Mouse (Mus musculus): ENCODE measurements around the gene Klhl5. TPM values are rescaled to one million over a fixed set of nuclear protein-coding genes. Genes with fewer than 3 reads are reported as not detected.

Klhl5 gene
- 14.5 and 17.1 TPM in 2 replicates for polyA plus RNA-seq (2016; fragmentation: Nextera tagmentation; extraction: Ambion mirVana)

GRCm38 (mm10) chr5:65106876-65107772 lies at the start of gene Klhl5:
Klhl5 (plus strand) TSS chr5:65107539.
- Histone ChIP-seq H3K4me3 (peak within 1 kb of the TSS; percentile 83), H3K36me3 (no peaks in the 10 kb centered on the region), H3K27me3 (ENCODE audit: low read depth, poor library complexity, severe bottlenecking) (no peaks in the 10 kb centered on the region), H3K9me3 (replicated peaks) (no peaks in the 10 kb centered on the region), H3K27ac (replicated peaks) (peak within 1 kb of the TSS; percentile 90), H3K4me1 (peaks cover 14% of the 10 kb centered on the region)
- DNase-seq (ENCODE audit: low spot score): peak; percentile 93
- WGBS: 5% methylated on average over 43 of the region's 56 CpGs

DNA sequence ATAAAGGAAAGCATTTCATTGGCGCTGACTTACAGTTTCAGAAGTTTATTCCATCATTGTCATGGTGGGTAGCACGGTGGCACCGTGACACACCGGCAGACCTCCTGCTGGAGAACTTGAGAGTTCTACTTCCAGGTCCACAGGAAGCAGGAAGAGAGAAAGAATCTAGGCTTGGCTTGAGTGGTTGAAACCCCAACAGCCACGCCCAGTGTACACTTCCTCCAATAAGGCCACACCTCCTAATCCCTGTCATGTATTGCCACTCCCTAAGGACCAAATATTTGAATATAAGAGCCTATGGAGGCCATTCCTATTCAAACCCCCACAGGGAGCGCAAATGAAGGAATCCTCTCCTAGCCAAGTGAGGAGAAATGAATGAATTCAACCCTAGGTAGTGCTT lies 49.7 kb upstream of the Klhl5 start:
- no peaks in the 10 kb centered on the region for H3K36me3 ChIP-seq
- no peak overlapping the region for H3K4me3 ChIP-seq
- 93% methylated on average over 6 of the region's 6 CpGs for WGBS
- no peak for DNase-seq (ENCODE audit: low spot score)
- no peaks in the 10 kb centered on the region for H3K9me3 ChIP-seq (replicated peaks)
- H3K27me3 ChIP-seq (ENCODE audit: low read depth, poor library complexity, severe bottlenecking): no peaks in the 10 kb centered on the region
- H3K4me1 ChIP-seq: no peaks in the 10 kb centered on the region
- H3K27ac ChIP-seq (replicated peaks): no peak overlapping the region

GRCm38 (mm10) chr5:65059806-65060205 lies 47.5 kb upstream of the Klhl5 start:
- H3K9me3 ChIP-seq (replicated peaks): no peaks in the 10 kb centered on the region
- H3K4me3 ChIP-seq: no peak overlapping the region
- no peaks in the 10 kb centered on the region for H3K27me3 ChIP-seq (ENCODE audit: low read depth, poor library complexity, severe bottlenecking)
- DNase-seq (ENCODE audit: low spot score): no peak
- no peak overlapping the region for H3K27ac ChIP-seq (replicated peaks)
- no peaks in the 10 kb centered on the region for H3K4me1 ChIP-seq
- 76% methylated on average over 2 of the region's 2 CpGs for WGBS
- H3K36me3 ChIP-seq: no peaks in the 10 kb centered on the region

- no peaks in the 10 kb centered on the region for H3K4me1 ChIP-seq
- H3K9me3 ChIP-seq (replicated peaks): no peaks in the 10 kb centered on the region
- no peaks in the 10 kb centered on the region for H3K27me3 ChIP-seq (ENCODE audit: low read depth, poor library complexity, severe bottlenecking)
- 92% methylated on average over 4 of the region's 4 CpGs for WGBS
- DNase-seq (ENCODE audit: low spot score): no peak
- H3K4me3 ChIP-seq: no peak overlapping the region
- no peaks in the 10 kb centered on the region for H3K36me3 ChIP-seq
- H3K27ac ChIP-seq (replicated peaks): no peak overlapping the region
Measured at GRCm38 (mm10) chr5:65062236-65062635, 45.1 kb upstream of the Klhl5 start.

- Histone ChIP-seq H3K4me3 (no peak overlapping the region), H3K4me1 (no peaks in the 10 kb centered on the region), H3K9me3 (replicated peaks) (no peaks in the 10 kb centered on the region), H3K36me3 (no peaks in the 10 kb centered on the region), H3K27me3 (ENCODE audit: low read depth, poor library complexity, severe bottlenecking) (no peaks in the 10 kb centered on the region), H3K27ac (replicated peaks) (no peak overlapping the region)
- DNase-seq (ENCODE audit: low spot score): no peak
- WGBS: 68% methylated on average over 2 of the region's 2 CpGs
Measured at GRCm38 (mm10) chr5:65063266-65063665, 44.1 kb upstream of the Klhl5 start.

- no peaks in the 10 kb centered on the region for H3K9me3 ChIP-seq (replicated peaks)
- H3K36me3 ChIP-seq: no peaks in the 10 kb centered on the region
- H3K27me3 ChIP-seq (ENCODE audit: low read depth, poor library complexity, severe bottlenecking): no peaks in the 10 kb centered on the region
- 92% methylated on average over 6 of the region's 6 CpGs for WGBS
- no peak for DNase-seq (ENCODE audit: low spot score)
- H3K27ac ChIP-seq (replicated peaks): no peak overlapping the region
- H3K4me1 ChIP-seq: 0 out of 2 replicates have a peak, but pooled peaks cover 5% of the 10 kb centered on the region
- no peak overlapping the region for H3K4me3 ChIP-seq
Measured at GRCm38 (mm10) chr5:65068166-65068565, 39.2 kb upstream of the Klhl5 start.

GRCm38 (mm10) chr5:65069872-65070271 lies 37.5 kb upstream of the Klhl5 start:
- Histone ChIP-seq H3K4me3 (no peak overlapping the region), H3K9me3 (replicated peaks) (no peaks in the 10 kb centered on the region), H3K4me1 (0 out of 2 replicates have a peak, but pooled peaks cover 5% of the 10 kb centered on the region), H3K27ac (replicated peaks) (no peak overlapping the region), H3K27me3 (ENCODE audit: low read depth, poor library complexity, severe bottlenecking) (no peaks in the 10 kb centered on the region), H3K36me3 (no peaks in the 10 kb centered on the region)
- WGBS: 72% methylated on average over 11 of the region's 11 CpGs
- no peak for DNase-seq (ENCODE audit: low spot score)

DNA sequence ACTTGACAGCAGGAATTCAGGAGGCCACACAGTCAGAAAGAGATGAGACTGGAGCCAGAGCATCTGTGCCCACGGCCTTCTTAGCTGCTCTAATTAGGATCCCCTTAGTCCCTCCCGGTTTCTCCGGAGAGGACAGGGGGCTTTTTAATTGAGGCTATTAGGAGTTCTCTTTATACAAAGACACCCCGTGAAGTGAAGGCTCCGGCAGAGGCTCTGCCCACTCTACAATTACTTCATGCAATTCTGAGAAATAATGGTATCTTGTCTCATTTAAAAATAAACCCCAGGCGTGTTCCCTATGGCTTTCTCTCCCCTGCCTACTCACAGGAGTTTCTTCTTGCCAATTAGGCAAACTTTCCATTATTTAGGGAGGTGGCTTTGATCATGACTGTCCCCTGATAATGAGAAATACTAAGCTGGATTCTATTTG lies 35.6 kb upstream of the Klhl5 start:
- DNase-seq (ENCODE audit: low spot score): no peak
- WGBS: 24% methylated on average over 6 of the region's 6 CpGs
- no peaks in the 10 kb centered on the region for H3K27me3 ChIP-seq (ENCODE audit: low read depth, poor library complexity, severe bottlenecking)
- no peaks in the 10 kb centered on the region for H3K9me3 ChIP-seq (replicated peaks)
- no peak overlapping the region for H3K27ac ChIP-seq (replicated peaks)
- 0 out of 2 replicates have a peak, but pooled peaks cover 5% of the 10 kb centered on the region for H3K4me1 ChIP-seq
- H3K4me3 ChIP-seq: no peak overlapping the region
- no peaks in the 10 kb centered on the region for H3K36me3 ChIP-seq

DNA sequence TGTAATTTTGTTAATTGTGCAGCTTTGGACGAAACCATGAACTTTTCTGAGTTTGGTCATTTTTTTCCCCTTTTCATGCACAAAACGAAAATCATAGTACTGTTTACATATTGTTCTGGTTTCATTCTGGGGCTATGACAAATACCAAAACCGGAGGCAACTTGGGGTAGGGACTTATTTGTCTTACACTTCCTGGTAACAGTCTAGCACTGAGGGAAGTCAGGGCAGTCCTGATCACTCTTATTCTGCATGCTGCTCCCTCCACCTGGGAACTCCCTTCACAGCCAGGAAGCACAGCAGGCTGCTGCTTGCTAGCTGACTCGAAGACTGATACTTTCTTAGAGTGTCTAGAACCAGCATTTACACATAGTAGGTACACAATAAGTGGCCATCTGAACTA lies 34.1 kb upstream of the Klhl5 start:
- H3K36me3 ChIP-seq: no peaks in the 10 kb centered on the region
- 72% methylated on average over 4 of the region's 4 CpGs for WGBS
- no peak overlapping the region for H3K4me3 ChIP-seq
- no peak for DNase-seq (ENCODE audit: low spot score)
- no peaks in the 10 kb centered on the region for H3K27me3 ChIP-seq (ENCODE audit: low read depth, poor library complexity, severe bottlenecking)
- 0 out of 2 replicates have a peak, but pooled peaks cover 5% of the 10 kb centered on the region for H3K4me1 ChIP-seq
- H3K9me3 ChIP-seq (replicated peaks): no peaks in the 10 kb centered on the region
- no peak overlapping the region for H3K27ac ChIP-seq (replicated peaks)

GRCm38 (mm10) chr5:65074693-65075092 lies 32.6 kb upstream of the Klhl5 start:
- 69% methylated on average over 7 of the region's 7 CpGs for WGBS
- H3K4me3 ChIP-seq: no peak overlapping the region

DNA sequence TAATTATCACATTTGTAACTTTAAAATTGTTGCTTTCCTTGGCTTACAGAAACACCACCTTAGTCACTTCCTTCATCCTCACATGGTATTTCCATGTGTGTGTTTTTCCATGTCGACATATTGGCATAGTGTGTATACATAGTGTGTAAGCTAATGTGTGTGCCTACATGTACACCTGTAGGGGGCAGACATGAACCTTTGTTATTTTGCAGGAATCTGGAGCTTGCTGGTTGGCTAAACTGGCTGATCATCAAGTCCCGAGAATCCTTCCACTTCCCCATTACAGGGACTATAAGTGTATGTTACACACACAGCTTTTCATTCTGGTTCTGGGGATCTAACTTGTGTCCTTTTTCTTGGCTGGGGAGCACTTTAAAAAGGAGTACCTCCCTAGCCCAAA lies 31.3 kb upstream of the Klhl5 start:
- Histone ChIP-seq H3K4me3 (no peak overlapping the region), H3K4me1 (0 out of 2 replicates have a peak, but pooled peaks cover under 1% of the 10 kb centered on the region), H3K9me3 (replicated peaks) (no peaks in the 10 kb centered on the region), H3K36me3 (no peaks in the 10 kb centered on the region), H3K27me3 (ENCODE audit: low read depth, poor library complexity, severe bottlenecking) (no peaks in the 10 kb centered on the region), H3K27ac (replicated peaks) (no peak overlapping the region)
- DNase-seq (ENCODE audit: low spot score): no peak
- 89% methylated on average over 2 of the region's 2 CpGs for WGBS

More at GRCm38 (mm10) chr5:65074693-65075092, 32.6 kb upstream of the Klhl5 start:
- no peaks in the 10 kb centered on the region for H3K9me3 ChIP-seq (replicated peaks)
- no peak for DNase-seq (ENCODE audit: low spot score)
- H3K27me3 ChIP-seq (ENCODE audit: low read depth, poor library complexity, severe bottlenecking): no peaks in the 10 kb centered on the region
- no peak overlapping the region for H3K27ac ChIP-seq (replicated peaks)
- H3K4me1 ChIP-seq: 0 out of 2 replicates have a peak, but pooled peaks cover 5% of the 10 kb centered on the region
- H3K36me3 ChIP-seq: no peaks in the 10 kb centered on the region

DNA sequence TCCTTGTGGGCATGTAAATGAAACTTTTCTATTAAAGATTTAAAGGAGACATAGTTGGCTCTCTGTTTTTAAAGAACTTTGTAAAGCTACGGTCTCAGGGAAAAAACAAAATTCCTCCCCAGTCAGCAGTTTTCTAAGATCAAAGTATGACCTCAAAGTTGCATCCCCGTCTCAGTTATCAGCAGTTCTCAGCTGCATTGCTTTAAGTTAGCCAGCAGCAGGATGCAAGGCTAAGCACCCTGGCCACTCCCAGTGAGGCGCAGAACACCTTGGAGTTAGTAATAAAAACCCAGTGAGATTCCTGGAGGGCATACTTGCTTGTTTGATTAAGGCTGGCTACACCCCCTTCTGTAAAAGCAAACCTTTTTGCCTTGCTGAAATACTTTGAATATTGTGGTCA lies 30.6 kb upstream of the Klhl5 start:
- Histone ChIP-seq H3K36me3 (no peaks in the 10 kb centered on the region), H3K9me3 (replicated peaks) (no peaks in the 10 kb centered on the region), H3K27ac (replicated peaks) (no peak overlapping the region), H3K4me3 (no peak overlapping the region), H3K27me3 (ENCODE audit: low read depth, poor library complexity, severe bottlenecking) (no peaks in the 10 kb centered on the region), H3K4me1 (no peaks in the 10 kb centered on the region)
- DNase-seq (ENCODE audit: low spot score): no peak
- WGBS: 63% methylated on average over 3 of the region's 3 CpGs

DNA sequence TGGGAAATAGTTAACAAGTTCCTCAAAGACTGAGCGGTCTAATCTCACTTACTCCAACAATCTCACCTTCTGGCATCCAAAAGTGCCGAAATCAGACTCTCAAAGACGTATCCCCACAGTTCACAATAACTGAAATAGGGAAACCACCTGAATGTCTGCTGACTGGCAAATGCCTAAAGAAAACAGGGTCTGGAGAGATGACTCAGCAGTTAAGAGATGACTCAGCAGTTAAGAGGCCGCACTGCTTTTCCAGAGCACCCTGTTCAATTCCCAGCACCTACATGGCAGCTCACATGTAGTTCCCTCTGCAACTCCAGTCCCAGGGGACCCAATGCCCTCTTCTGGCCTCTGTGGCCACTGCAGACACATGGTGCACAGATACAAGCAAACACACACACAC lies 29.3 kb upstream of the Klhl5 start:
- DNase-seq (ENCODE audit: low spot score): no peak
- WGBS: 96% methylated on average over 4 of the region's 4 CpGs
- Histone ChIP-seq H3K4me3 (no peak overlapping the region), H3K4me1 (no peaks in the 10 kb centered on the region), H3K36me3 (no peaks in the 10 kb centered on the region), H3K27ac (replicated peaks) (no peak overlapping the region), H3K9me3 (replicated peaks) (no peaks in the 10 kb centered on the region), H3K27me3 (ENCODE audit: low read depth, poor library complexity, severe bottlenecking) (no peaks in the 10 kb centered on the region)
